Mouse (Mus musculus) E14TG2a.4 (cell line): ENCODE measurements around the gene Bbs9.
A peak's percentile ranks its signal among the peaks of the same experiment; 100 is the strongest.

ENCODE experiments used
- H3K27me3 ChIP-seq: 2 replicates; pipeline ENCODE4 v1.6.1; 2014; ENCODE audit warnings: low read length, control low read depth; ENCODE audit not compliant: insufficient read depth
- H3K36me3 ChIP-seq: 2 replicates; pipeline ENCODE4 v1.6.1; 2014; ENCODE audit warnings: low read length, control low read depth; ENCODE audit not compliant: insufficient read depth
- H3K4me1 ChIP-seq: replicated peaks from 2 replicates; pipeline ENCODE4 v1.6.1; 2014; ENCODE audit warnings: low read depth, low read length, control low read depth
- H3K4me3 ChIP-seq: replicated peaks from 2 replicates; pipeline ENCODE4 v1.5.1; 2014; ENCODE audit warnings: mild to moderate bottlenecking, low read length
- H3K9me3 ChIP-seq: 2 replicates; pipeline ENCODE4 v1.6.1; 2014; ENCODE audit warnings: low read length, control low read depth
- CTCF ChIP-seq: conservative IDR thresholded peaks from 2 replicates; pipeline ENCODE4 v1.5.1; 2014; ENCODE audit warnings: low read length
- NANOG ChIP-seq: IDR thresholded peaks from 2 replicates; pipeline ENCODE4 v1.6.1; 2014; ENCODE audit warnings: borderline replicate concordance, low read length, mixed read lengths
- POU5F1 ChIP-seq: IDR thresholded peaks from 2 replicates; pipeline ENCODE4 v1.6.1; 2014; ENCODE audit warnings: low read length, borderline replicate concordance

Bbs9 gene

DNA sequence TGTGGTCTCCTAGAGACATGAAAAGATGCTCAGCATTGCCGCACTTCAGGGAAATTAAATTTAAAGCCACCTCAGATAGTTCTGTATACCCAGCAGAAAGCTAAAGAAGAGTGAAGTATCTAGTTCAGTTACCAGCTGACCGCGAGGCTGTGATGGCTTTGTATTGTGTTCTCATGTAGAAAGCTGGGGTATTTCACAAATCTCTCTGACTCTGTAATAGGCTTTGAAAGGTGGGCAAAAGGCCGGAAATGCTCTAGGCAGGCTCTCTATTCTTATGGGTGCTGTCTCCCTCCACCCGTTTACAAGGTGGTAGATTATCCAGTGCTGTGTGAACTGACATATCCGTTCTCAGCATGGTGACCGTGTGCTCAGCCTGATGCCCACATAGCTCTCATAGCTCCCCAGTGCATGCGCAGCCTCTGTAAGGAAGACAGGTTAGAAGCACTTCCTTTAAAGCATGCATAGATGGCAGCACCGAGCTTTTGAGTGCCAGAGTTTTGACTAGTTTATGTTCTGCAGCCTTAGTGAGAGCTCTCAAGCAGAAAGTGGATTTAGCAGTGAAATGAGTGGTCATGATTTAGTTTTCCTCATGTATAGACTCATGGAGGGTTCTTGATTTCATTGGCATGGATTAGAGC lies 57.4 kb downstream of the Bbs9 start:
- Histone ChIP-seq H3K36me3 (no peaks in the 10 kb centered on the region), H3K27me3 (no peaks in the 10 kb centered on the region), H3K9me3 (no peaks in the 10 kb centered on the region), H3K4me1 (no peaks in the 10 kb centered on the region), H3K4me3 (no peak overlapping the region)
- TF ChIP-seq NANOG (no peak), CTCF (peak; percentile 45)

DNA sequence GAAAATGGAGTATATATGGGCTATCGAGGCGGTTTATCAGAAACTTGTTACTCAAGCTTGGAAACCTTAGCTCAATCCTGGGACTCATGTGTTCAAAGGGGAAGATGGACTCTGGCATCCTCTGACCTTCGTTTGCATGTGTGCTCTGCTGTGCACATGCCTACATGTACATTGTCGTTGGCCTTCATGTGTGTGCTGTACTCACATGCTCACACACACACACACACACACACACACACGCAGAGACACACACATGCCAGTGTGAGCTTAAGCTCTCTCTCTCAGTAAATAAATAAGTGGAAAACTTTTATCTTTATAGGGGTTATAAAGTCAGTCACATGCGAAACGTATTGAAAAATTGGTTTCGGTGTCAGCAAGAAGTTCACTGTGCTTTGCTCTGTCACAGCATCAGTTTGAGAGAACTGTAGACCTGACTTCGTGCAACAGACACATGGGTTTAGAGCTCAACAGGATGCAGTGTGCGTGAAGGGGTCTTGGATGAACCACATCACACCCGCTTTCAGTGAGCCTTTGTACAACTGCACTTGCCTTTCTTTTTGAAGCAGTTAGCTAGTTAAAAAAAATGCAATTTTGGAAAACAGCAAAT lies 62.4 kb downstream of the Bbs9 start:
- H3K9me3 ChIP-seq: no peaks in the 10 kb centered on the region
- TF ChIP-seq CTCF: no peak
- TF ChIP-seq POU5F1: no peak
- no peak for TF ChIP-seq NANOG
- H3K4me3 ChIP-seq: no peak overlapping the region
- H3K27me3 ChIP-seq: no peaks in the 10 kb centered on the region
- H3K36me3 ChIP-seq: no peaks in the 10 kb centered on the region
- H3K4me1 ChIP-seq: no peaks in the 10 kb centered on the region

DNA sequence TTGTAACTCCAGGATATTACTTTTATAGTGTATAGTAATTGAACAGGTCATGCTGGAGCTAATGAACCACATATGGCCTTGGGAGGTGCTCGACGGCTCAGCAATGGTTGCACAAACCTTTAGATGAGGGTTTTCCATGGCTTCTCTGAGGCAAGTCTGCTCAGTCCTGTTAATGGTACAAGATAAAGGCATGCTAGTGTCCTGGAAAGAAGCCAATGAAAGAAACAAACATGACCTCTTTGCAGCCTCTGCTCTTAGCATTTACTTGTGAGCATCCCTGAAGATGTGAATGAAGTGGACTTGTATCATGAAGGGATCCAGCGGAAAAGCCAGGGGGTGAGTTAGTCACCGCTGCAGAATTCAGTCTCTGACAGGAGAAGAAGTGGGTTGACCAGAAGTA lies 64.0 kb downstream of the Bbs9 start:
- Histone ChIP-seq H3K4me3 (no peak overlapping the region), H3K36me3 (no peaks in the 10 kb centered on the region), H3K4me1 (no peaks in the 10 kb centered on the region), H3K27me3 (no peaks in the 10 kb centered on the region), H3K9me3 (no peaks in the 10 kb centered on the region)
- TF ChIP-seq POU5F1 (no peak), CTCF (no peak), NANOG (no peak)

DNA sequence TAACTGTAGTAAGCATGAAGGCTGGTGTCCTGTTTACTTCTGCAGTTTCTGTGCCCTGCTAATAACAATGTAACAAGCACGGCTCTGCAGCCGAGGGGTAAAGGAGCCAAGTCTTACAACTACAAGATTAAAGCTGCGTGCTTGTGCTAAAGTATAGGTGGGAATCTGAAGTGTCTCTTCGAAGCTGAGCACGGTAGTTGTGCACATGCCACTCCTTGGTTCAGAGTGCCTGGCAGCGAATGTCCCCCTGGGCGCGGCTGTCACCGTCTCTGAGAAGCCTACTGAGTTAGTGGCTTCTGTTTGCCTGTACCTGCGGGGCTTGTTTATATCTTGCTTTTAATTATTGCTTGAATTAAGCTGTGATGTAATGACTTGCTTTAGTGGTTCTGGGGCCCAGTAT lies 65.6 kb downstream of the Bbs9 start:
- no peaks in the 10 kb centered on the region for H3K4me1 ChIP-seq
- TF ChIP-seq NANOG (no peak), POU5F1 (no peak), CTCF (no peak)

DNA sequence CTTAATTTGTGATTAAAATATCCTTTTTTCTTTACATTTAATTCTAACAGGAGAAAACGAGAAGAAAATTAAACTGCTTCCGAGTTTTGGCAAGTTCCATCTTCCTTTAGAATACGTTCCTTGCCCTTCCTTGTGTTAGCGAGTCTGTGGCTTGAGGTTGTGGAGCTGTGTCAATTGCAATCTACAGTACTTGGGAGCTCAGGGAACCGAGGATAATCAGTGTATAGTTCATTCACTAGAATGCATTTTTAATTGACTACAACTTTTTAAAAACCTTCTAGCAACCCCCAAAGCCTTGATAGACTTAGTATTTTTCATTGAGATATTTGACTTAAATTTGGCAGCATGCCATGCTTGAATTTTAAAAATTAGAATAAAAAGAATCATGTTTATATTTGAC lies 68.0 kb downstream of the Bbs9 start:
- no peak for TF ChIP-seq CTCF
- TF ChIP-seq POU5F1: no peak
- no peak for TF ChIP-seq NANOG
- H3K4me3 ChIP-seq: no peak overlapping the region
- no peaks in the 10 kb centered on the region for H3K36me3 ChIP-seq
- H3K4me1 ChIP-seq: no peaks in the 10 kb centered on the region
- no peaks in the 10 kb centered on the region for H3K27me3 ChIP-seq
- H3K9me3 ChIP-seq: no peaks in the 10 kb centered on the region

More for the DNA sequence above, 65.6 kb downstream of the Bbs9 start:
- no peaks in the 10 kb centered on the region for H3K27me3 ChIP-seq
- H3K4me3 ChIP-seq: no peak overlapping the region
- H3K9me3 ChIP-seq: no peaks in the 10 kb centered on the region
- no peaks in the 10 kb centered on the region for H3K36me3 ChIP-seq

DNA sequence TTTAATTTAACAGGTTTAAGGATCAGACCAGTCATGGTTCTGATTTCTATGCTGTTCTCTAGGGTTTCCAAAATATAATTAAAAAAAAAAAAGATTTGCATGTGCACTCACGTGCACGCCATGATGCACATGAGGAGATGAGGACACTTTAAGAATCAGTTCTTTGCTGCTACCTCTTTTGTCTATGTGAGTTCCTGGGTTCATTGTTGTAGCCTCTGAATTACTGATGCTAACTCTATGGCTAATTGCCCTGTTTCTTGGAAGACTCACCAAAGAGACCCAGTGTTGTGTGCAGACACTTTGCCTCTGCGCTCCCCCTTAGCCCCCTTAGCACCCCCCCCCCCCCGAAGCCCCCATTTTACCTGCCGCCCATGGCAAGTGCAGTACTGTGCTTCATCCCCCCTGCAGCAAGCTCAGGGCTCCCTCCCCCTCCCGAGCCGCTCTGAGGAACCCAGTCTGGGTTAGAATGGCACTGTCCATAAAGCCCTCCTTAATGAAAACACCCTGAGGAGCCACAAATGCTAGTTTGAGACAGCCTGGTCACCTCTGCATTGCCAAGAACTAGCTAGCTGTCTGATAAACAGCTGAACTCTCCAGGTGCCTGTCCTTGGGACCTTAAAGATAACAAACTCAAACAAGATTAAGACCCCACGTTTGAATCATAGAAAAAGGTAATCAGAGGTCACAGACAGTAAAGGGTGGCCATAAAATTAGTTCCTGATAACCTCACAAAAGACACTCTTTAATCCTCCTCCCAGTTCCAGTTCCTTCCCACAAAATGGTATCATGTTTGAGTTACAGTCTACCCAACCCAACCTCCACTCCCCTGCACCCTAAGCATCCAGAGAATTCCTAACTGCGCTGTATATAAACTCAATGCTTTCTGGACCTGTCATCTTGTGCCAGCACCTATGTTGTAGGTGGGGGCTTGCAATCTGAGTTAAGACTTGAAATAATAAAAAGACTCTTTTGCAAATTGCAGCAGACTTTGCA lies 69.1 kb downstream of the Bbs9 start:
- Histone ChIP-seq H3K9me3 (no peaks in the 10 kb centered on the region), H3K4me1 (no peaks in the 10 kb centered on the region), H3K4me3 (no peak overlapping the region), H3K27me3 (no peaks in the 10 kb centered on the region), H3K36me3 (no peaks in the 10 kb centered on the region)
- TF ChIP-seq POU5F1 (no peak), NANOG (no peak), CTCF (no peak)

DNA sequence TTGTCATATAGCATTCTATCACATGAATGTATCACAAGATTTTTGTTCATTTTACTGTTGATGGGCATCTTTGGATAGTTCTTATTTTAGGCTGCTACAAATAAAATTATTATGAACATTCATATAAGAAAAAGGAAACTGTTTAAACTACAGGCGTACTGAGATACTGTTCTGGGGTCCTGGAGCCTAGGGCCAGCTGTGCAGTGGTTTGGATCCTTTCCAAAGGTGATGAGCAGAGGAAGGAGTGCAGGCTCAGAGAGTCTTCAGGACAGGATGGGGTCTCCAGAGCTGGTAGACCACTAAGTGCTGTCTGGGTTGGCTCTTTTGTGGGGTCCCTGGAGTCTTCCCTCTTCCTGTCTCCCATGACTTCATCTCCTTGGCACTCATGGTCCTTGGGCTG lies 75.8 kb downstream of the Bbs9 start:
- H3K9me3 ChIP-seq: no peaks in the 10 kb centered on the region
- no peak for TF ChIP-seq NANOG
- no peak for TF ChIP-seq CTCF
- TF ChIP-seq POU5F1: no peak
- H3K4me1 ChIP-seq: no peaks in the 10 kb centered on the region
- H3K36me3 ChIP-seq: no peaks in the 10 kb centered on the region
- H3K4me3 ChIP-seq: no peak overlapping the region
- H3K27me3 ChIP-seq: no peaks in the 10 kb centered on the region

DNA sequence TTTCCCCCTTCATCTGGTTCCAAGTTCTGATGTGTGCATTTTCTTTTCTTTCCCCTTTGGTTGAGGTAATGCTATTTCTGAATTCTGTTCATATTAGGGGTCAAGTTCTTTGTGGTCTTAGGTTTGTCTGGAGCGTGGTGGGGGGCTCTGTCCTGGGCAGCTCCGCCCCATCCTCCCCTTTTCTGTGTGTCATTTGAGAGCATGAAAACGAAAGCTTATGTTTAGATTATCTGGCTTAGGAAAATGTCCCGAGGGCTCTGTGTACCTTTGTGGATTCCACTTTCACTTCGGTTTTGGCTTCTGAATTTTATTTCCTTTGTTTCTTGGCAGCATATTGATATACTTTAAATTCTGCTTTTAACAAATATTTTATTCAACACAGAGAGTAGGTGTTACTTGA lies 80.6 kb downstream of the Bbs9 start:
- Histone ChIP-seq H3K4me3 (no peak overlapping the region), H3K9me3 (no peaks in the 10 kb centered on the region), H3K36me3 (no peaks in the 10 kb centered on the region), H3K27me3 (no peaks in the 10 kb centered on the region), H3K4me1 (peaks cover 6% of the 10 kb centered on the region)
- TF ChIP-seq NANOG (no peak), CTCF (no peak), POU5F1 (no peak)
